Mouse (Mus musculus) ES-Bruce4 (cell line): Measurements from ENCODE around the gene Nfkbia.

ENCODE experiments used
- CTCF ChIP-seq: IDR thresholded peaks from one replicate; pipeline ENCODE4 v1.8.1; 2011; ENCODE audit warnings: low read depth, low read length
- POLR2A ChIP-seq: IDR thresholded peaks from one replicate; pipeline ENCODE4 v1.8.1; 2011; ENCODE audit warnings: low read length; ENCODE audit not compliant: insufficient read depth

GRCm38 (mm10) chr12:55491516-55492183, 797 bp downstream of the Nfkbia start:
- TF ChIP-seq CTCF (no peak), POLR2A (no peak)
